Mouse (Mus musculus): ENCODE data around the gene Tyw3.
"Not testable (repeated sequence)": the region's sequence is repeated elsewhere in the genome, so short reads cannot be mapped to it uniquely, and the experiment has no call there.

Gene Tyw3

GRCm38 (mm10) chr3:154596934-154597554 lies at the start of gene Tyw3:
Gene Tyw3 (minus strand): TSS chr3:154597104.
- DNase-seq (ENCODE audit: low spot score in 2 of 2), result peak; percentile 91 to 96

GRCm38 (mm10) chr3:154633091-154633490 lies 36.2 kb upstream of the Tyw3 start:
- DNase-seq (ENCODE audit: low spot score in 2 of 2), result no peak

GRCm38 (mm10) chr3:154631281-154631680 lies 34.4 kb upstream of the Tyw3 start:
- not testable (repeated sequence) for DNase-seq (ENCODE audit: low spot score in 2 of 2)

GRCm38 (mm10) chr3:154628284-154628683 lies 31.4 kb upstream of the Tyw3 start:
- DNase-seq (ENCODE audit: low spot score in 2 of 2), result no peak

GRCm38 (mm10) chr3:154616106-154616505 lies 19.2 kb upstream of the Tyw3 start:
- no peak for DNase-seq (ENCODE audit: low spot score in 2 of 2)

- no peak for DNase-seq (ENCODE audit: low spot score in 2 of 2)
These were observed 18.4 kb upstream of the Tyw3 start for GRCm38 (mm10) chr3:154615304-154615703.

- DNase-seq (ENCODE audit: low spot score in 2 of 2), result no peak
These were observed 17.9 kb upstream of the Tyw3 start for GRCm38 (mm10) chr3:154614771-154615170.

GRCm38 (mm10) chr3:154611888-154612287 lies 15.0 kb upstream of the Tyw3 start:
- DNase-seq (ENCODE audit: low spot score in 2 of 2), result no peak

GRCm38 (mm10) chr3:154607896-154608295 lies 11.0 kb upstream of the Tyw3 start:
- DNase-seq (ENCODE audit: low spot score in 2 of 2), result no peak

GRCm38 (mm10) chr3:154604871-154605270 lies 8.0 kb upstream of the Tyw3 start:
- DNase-seq (ENCODE audit: low spot score in 2 of 2), result no peak

GRCm38 (mm10) chr3:154602141-154602540 lies 5.2 kb upstream of the Tyw3 start:
- no peak for DNase-seq (ENCODE audit: low spot score in 2 of 2)

GRCm38 (mm10) chr3:154597561-154597960 lies 657 bp upstream of the Tyw3 start:
- no peak for DNase-seq (ENCODE audit: low spot score in 2 of 2)

GRCm38 (mm10) chr3:154596488-154596933 lies 393 bp downstream of the Tyw3 start, which contains the start of gene Cryz:
Gene Cryz (plus strand): TSS chr3:154596711.
- DNase-seq (ENCODE audit: low spot score in 2 of 2), result peak; percentile 84 to 92

- DNase-seq (ENCODE audit: low spot score in 2 of 2), result no peak
These were observed 2.7 kb downstream of the Tyw3 start for GRCm38 (mm10) chr3:154594156-154594555.

- no peak for DNase-seq (ENCODE audit: low spot score in 2 of 2)
These were observed 3.3 kb downstream of the Tyw3 start for GRCm38 (mm10) chr3:154593596-154593995.

GRCm38 (mm10) chr3:154591621-154592020 lies 5.3 kb downstream of the Tyw3 start:
- no peak for DNase-seq (ENCODE audit: low spot score in 2 of 2)

- no peak for DNase-seq (ENCODE audit: low spot score in 2 of 2)
These were observed 5.9 kb downstream of the Tyw3 start for GRCm38 (mm10) chr3:154590971-154591370.

GRCm38 (mm10) chr3:154584351-154584750 lies 12.6 kb downstream of the Tyw3 start:
- DNase-seq (ENCODE audit: low spot score in 2 of 2), result no peak

- no peak for DNase-seq (ENCODE audit: low spot score in 2 of 2)
These were observed 19.0 kb downstream of the Tyw3 start for GRCm38 (mm10) chr3:154577895-154578294.

- DNase-seq (ENCODE audit: low spot score in 2 of 2), result no peak
These were observed 23.2 kb downstream of the Tyw3 start for GRCm38 (mm10) chr3:154573666-154574065.

- DNase-seq (ENCODE audit: low spot score in 2 of 2), result peak in 1 of 2 experiments; percentile 30
These were observed 24.4 kb downstream of the Tyw3 start for GRCm38 (mm10) chr3:154572341-154572972.

GRCm38 (mm10) chr3:154570786-154571185 lies 26.1 kb downstream of the Tyw3 start:
- peak in 1 of 2 experiments; percentile 6 for DNase-seq (ENCODE audit: low spot score in 2 of 2)

GRCm38 (mm10) chr3:154570029-154570575 lies 26.8 kb downstream of the Tyw3 start:
- no peak for DNase-seq (ENCODE audit: low spot score in 2 of 2)

All from heart, adult 9 months (tissue).